Mouse (Mus musculus): ENCODE measurements at regions not wholly inside any gene's neighbourhood (a gene's known extent, or its start where the extent isn't known, plus 50 kb on each side); places are given as distances from the start of the nearest gene placed in this dataset.

GRCm38 (mm10) chr3:17201773-17202172, 746.4 kb upstream of the Cypt12 start:
- DNase-seq (ENCODE audit: low read depth, low spot score) = peak; percentile 12

- DNase-seq (ENCODE audit: low read depth, low spot score) = no peak
Measured at GRCm38 (mm10) chr3:17214031-17214430, 734.2 kb upstream of the Cypt12 start.

GRCm38 (mm10) chr3:17216825-17217224, 731.4 kb upstream of the Cypt12 start:
- DNase-seq (ENCODE audit: low read depth, low spot score) = no peak

- no peak for DNase-seq (ENCODE audit: low read depth, low spot score)
Measured at GRCm38 (mm10) chr3:17238407-17238806, 709.8 kb upstream of the Cypt12 start.

- DNase-seq (ENCODE audit: low read depth, low spot score) = no peak
Measured at GRCm38 (mm10) chr3:17258397-17258796, 689.8 kb upstream of the Cypt12 start.

- DNase-seq (ENCODE audit: low read depth, low spot score) = no peak
Measured at GRCm38 (mm10) chr3:17259093-17259492, 689.1 kb upstream of the Cypt12 start.

GRCm38 (mm10) chr3:17281231-17281630, 667.0 kb upstream of the Cypt12 start:
- DNase-seq (ENCODE audit: low read depth, low spot score) = no peak

GRCm38 (mm10) chr3:17282881-17283280, 665.3 kb upstream of the Cypt12 start:
- DNase-seq (ENCODE audit: low read depth, low spot score) = no peak

- DNase-seq (ENCODE audit: low read depth, low spot score) = no peak
Measured at GRCm38 (mm10) chr3:17317523-17317922, 630.7 kb upstream of the Cypt12 start.

GRCm38 (mm10) chr3:17318450-17318849, 629.8 kb upstream of the Cypt12 start:
- no peak for DNase-seq (ENCODE audit: low read depth, low spot score)

GRCm38 (mm10) chr3:17319213-17319612, 629.0 kb upstream of the Cypt12 start:
- no peak for DNase-seq (ENCODE audit: low read depth, low spot score)

- no peak for DNase-seq (ENCODE audit: low read depth, low spot score)
Measured at GRCm38 (mm10) chr3:17319931-17320330, 628.3 kb upstream of the Cypt12 start.

GRCm38 (mm10) chr3:17322266-17322665, 625.9 kb upstream of the Cypt12 start:
- DNase-seq (ENCODE audit: low read depth, low spot score) = no peak

- no peak for DNase-seq (ENCODE audit: low read depth, low spot score)
Measured at GRCm38 (mm10) chr3:17324816-17325215, 623.4 kb upstream of the Cypt12 start.

- DNase-seq (ENCODE audit: low read depth, low spot score) = no peak
Measured at GRCm38 (mm10) chr3:17325821-17326220, 622.4 kb upstream of the Cypt12 start.

- no peak for DNase-seq (ENCODE audit: low read depth, low spot score)
Measured at GRCm38 (mm10) chr3:17326292-17326691, 621.9 kb upstream of the Cypt12 start.

GRCm38 (mm10) chr3:17326774-17327173, 621.4 kb upstream of the Cypt12 start:
- DNase-seq (ENCODE audit: low read depth, low spot score) = no peak

- DNase-seq (ENCODE audit: low read depth, low spot score) = no peak
Measured at GRCm38 (mm10) chr3:17327706-17328105, 620.5 kb upstream of the Cypt12 start.

- DNase-seq (ENCODE audit: low read depth, low spot score) = no peak
Measured at GRCm38 (mm10) chr3:17329411-17329810, 618.8 kb upstream of the Cypt12 start.

- DNase-seq (ENCODE audit: low read depth, low spot score) = no peak
Measured at GRCm38 (mm10) chr3:17330429-17331373, 617.5 kb upstream of the Cypt12 start.

- DNase-seq (ENCODE audit: low read depth, low spot score) = peak; percentile 10
Measured at GRCm38 (mm10) chr3:17360253-17360652, 588.0 kb upstream of the Cypt12 start.
